Mouse (Mus musculus): Measurements from ENCODE around the gene Slc2a1. TPM values are rescaled to one million over a fixed set of nuclear protein-coding genes. Genes with fewer than 3 reads are reported as not detected.

The Slc2a1 gene
- polyA plus RNA-seq, 1 experiment from 2014 or later: 74.1 TPM

DNA sequence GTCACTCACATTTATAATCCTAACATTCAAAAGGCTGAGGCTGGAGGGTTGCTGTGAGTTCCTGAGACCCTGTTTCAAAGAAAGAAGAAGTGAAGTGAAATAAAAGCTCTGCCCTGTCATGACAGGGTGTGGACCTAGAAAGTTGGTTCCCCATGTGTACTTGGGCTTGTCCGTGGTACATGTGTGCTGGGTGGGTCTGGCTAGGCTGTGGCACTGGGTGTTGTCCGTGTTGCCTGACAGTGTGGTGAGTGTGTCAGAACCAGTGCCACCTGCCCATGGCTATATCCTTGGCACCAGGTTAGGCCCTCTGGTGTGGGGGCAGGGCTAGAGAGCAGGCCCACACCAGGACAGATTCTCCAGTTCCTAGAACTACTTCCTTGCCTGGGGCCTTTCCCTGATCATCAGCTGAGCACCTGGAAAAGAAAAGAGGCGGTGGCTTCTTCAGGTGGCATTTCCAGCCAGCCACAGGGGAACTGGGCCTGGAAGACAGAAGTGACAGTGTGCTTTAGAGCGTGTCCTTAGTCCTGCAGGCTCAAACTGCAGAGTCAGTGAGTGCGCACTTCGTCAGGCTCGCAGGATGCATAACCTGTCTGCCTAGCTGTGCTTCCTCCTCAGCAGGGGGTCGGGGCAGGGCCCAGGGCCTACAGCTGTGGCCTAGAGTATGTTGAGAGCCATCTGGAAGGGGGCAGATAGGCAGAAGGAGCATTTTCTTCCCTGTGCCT is 22.8 kb downstream of the Slc2a1 start:
- Histone ChIP-seq H3K27ac (ENCODE audit: low read depth, low read length) (no peak overlapping the region), H3K4me1 (ENCODE audit: control insufficient read depth, insufficient read depth, low read length) (no peaks in the 10 kb centered on the region), H3K27me3 (ENCODE audit: control insufficient read depth, insufficient read depth, low read length) (no peaks in the 10 kb centered on the region), H3K9ac (ENCODE audit: low read depth, low read length) (no peak overlapping the region), H3K4me3 (ENCODE audit: low read length) (no peak overlapping the region), H3K9me3 (ENCODE audit: control insufficient read depth, low read length) (no peaks in the 10 kb centered on the region), H3K4me2 (replicated peaks; ENCODE audit: low read depth, low read length) (no peak overlapping the region), H3K36me3 (ENCODE audit: control insufficient read depth, insufficient read depth, low read length) (peaks cover 65% of the 10 kb centered on the region)
- 85% methylated on average over 8 of the region's 8 CpGs for WGBS
- ATAC-seq (ENCODE audit: low FRiP score, low TSS enrichment): no peak

DNA sequence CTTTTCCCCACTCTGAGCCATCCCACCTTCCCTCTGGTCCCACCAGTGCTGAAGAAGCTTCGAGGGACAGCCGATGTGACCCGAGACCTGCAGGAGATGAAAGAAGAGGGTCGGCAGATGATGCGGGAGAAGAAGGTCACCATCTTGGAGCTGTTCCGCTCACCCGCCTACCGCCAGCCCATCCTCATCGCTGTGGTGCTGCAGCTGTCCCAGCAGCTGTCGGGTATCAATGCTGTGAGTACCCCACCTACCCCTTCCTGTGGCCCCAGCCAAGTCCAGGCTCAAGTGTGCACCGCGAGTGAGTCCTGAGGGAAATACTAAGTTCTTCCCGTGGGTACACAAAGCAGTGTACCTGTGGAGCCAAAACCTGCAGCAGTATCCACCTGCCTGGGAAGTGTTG is 24.8 kb downstream of the Slc2a1 start:
- H3K27me3 ChIP-seq (ENCODE audit: control insufficient read depth, insufficient read depth, low read length): no peaks in the 10 kb centered on the region
- H3K9me3 ChIP-seq (ENCODE audit: control insufficient read depth, low read length): no peaks in the 10 kb centered on the region
- no peak for ATAC-seq (ENCODE audit: low FRiP score, low TSS enrichment)
- no peak overlapping the region for H3K4me3 ChIP-seq (ENCODE audit: low read length)
- no peak overlapping the region for H3K4me2 ChIP-seq (replicated peaks; ENCODE audit: low read depth, low read length)
- no peak overlapping the region for H3K9ac ChIP-seq (ENCODE audit: low read depth, low read length)
- 93% methylated on average over 13 of the region's 13 CpGs for WGBS
- no peaks in the 10 kb centered on the region for H3K4me1 ChIP-seq (ENCODE audit: control insufficient read depth, insufficient read depth, low read length)
- no peak overlapping the region for H3K27ac ChIP-seq (ENCODE audit: low read depth, low read length)
- peaks cover 72% of the 10 kb centered on the region for H3K36me3 ChIP-seq (ENCODE audit: control insufficient read depth, insufficient read depth, low read length)

DNA sequence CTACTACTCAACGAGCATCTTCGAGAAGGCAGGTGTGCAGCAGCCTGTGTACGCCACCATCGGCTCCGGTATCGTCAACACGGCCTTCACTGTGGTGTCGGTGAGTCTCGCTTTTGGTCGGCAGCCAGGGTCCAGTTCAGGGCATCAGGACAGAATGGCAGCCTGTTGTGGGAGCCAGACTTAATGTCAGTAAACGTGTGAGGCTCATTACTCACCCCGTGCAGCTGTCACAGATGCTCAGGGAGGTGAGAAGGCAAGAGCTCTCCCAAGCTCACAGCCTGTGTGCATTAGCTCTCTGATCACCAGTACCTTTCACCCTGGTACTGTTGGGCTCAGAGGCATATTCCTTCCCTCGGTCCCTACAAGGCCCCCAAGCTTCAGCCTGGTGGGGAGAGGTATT is 25.3 kb downstream of the Slc2a1 start:
- no peaks in the 10 kb centered on the region for H3K9me3 ChIP-seq (ENCODE audit: control insufficient read depth, low read length)
- H3K9ac ChIP-seq (ENCODE audit: low read depth, low read length): no peak overlapping the region
- peaks cover 67% of the 10 kb centered on the region for H3K36me3 ChIP-seq (ENCODE audit: control insufficient read depth, insufficient read depth, low read length)
- H3K27ac ChIP-seq (ENCODE audit: low read depth, low read length): no peak overlapping the region
- 92% methylated on average over 13 of the region's 13 CpGs for WGBS
- no peaks in the 10 kb centered on the region for H3K27me3 ChIP-seq (ENCODE audit: control insufficient read depth, insufficient read depth, low read length)
- no peaks in the 10 kb centered on the region for H3K4me1 ChIP-seq (ENCODE audit: control insufficient read depth, insufficient read depth, low read length)
- no peak for ATAC-seq (ENCODE audit: low FRiP score, low TSS enrichment)
- H3K4me2 ChIP-seq (replicated peaks; ENCODE audit: low read depth, low read length): no peak overlapping the region
- no peak overlapping the region for H3K4me3 ChIP-seq (ENCODE audit: low read length)

DNA sequence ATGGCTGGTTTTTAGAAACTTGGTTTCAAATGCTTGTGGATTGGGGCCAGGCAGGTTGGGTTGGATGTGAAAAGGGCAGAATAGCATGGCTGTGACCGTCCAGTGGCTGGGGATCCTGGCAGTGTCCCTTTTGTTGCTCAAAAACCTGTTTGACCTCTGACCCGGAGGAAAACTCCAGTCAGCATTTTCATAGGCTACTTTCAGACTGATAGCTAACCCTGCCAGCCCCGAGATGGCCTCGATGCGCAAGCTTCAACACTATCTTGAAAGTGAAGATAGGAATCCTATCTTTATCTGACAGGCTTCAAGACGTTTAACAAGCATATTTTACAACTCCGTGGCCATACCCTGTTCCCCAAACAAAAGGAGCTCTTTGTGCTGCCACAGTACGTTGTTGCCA is 28.8 kb downstream of the Slc2a1 start:
- H3K27me3 ChIP-seq (ENCODE audit: control insufficient read depth, insufficient read depth, low read length): no peaks in the 10 kb centered on the region
- no peak overlapping the region for H3K4me2 ChIP-seq (replicated peaks; ENCODE audit: low read depth, low read length)
- 76% methylated on average over 8 of the region's 8 CpGs for WGBS
- peaks cover 48% of the 10 kb centered on the region for H3K36me3 ChIP-seq (ENCODE audit: control insufficient read depth, insufficient read depth, low read length)
- no peaks in the 10 kb centered on the region for H3K9me3 ChIP-seq (ENCODE audit: control insufficient read depth, low read length)
- no peak overlapping the region for H3K27ac ChIP-seq (ENCODE audit: low read depth, low read length)
- no peaks in the 10 kb centered on the region for H3K4me1 ChIP-seq (ENCODE audit: control insufficient read depth, insufficient read depth, low read length)
- H3K4me3 ChIP-seq (ENCODE audit: low read length): no peak overlapping the region
- H3K9ac ChIP-seq (ENCODE audit: low read depth, low read length): no peak overlapping the region
- ATAC-seq (ENCODE audit: low FRiP score, low TSS enrichment): no peak

DNA sequence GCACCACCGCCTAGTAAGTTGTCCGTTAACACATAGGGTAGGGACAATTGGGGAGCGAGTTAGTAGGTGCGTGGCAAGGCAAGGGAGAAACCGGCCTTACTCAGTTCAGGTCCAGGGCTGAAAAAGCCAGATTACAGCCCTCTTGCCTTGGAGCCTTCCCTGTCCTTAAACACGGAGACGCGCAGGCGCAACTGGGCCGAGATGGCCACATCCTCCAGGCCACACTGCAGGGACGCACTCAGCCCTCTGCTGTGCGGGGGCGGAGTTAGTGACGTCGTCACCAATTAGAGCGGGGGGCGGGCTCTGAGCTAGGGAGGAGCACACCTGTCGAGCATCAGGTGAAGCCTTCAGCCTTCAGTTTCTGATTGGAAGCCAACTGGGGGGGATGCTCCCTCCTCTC is 29.7 kb downstream of the Slc2a1 start:
- ATAC-seq (ENCODE audit: low FRiP score, low TSS enrichment): peak; percentile 88
- no peaks in the 10 kb centered on the region for H3K4me1 ChIP-seq (ENCODE audit: control insufficient read depth, insufficient read depth, low read length)
- H3K27me3 ChIP-seq (ENCODE audit: control insufficient read depth, insufficient read depth, low read length): no peaks in the 10 kb centered on the region
- no peak overlapping the region for H3K27ac ChIP-seq (ENCODE audit: low read depth, low read length)
- H3K9ac ChIP-seq (ENCODE audit: low read depth, low read length): no peak overlapping the region; the same call in 1 of the 2 replicates
- peak overlapping the region; percentile 33 for H3K4me2 ChIP-seq (replicated peaks; ENCODE audit: low read depth, low read length)
- WGBS: 12% methylated on average over 18 of the region's 18 CpGs
- H3K4me3 ChIP-seq (ENCODE audit: low read length): peak overlapping the region; percentile 9; the same call in 1 of the 2 replicates
- peaks cover 39% of the 10 kb centered on the region for H3K36me3 ChIP-seq (ENCODE audit: control insufficient read depth, insufficient read depth, low read length)
- no peaks in the 10 kb centered on the region for H3K9me3 ChIP-seq (ENCODE audit: control insufficient read depth, low read length)

DNA sequence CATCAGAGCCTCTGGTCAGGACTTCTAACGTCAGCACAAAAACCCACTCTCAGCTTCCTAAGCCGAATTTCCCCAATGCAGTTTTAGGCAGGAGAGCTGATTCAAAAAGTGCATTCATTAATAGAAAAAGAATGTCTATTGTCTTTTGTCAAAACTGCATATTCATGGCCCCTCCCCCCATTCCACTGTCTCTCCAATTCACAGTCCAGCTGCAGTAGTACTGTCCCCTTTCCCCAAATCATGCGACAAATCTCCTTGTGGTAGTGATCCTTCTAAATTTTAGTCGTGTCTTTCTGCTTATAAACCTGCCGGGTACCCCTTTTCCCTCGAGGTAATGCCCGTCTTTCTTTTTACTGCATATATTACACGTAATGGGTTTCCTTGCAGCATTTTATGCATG is 30.3 kb downstream of the Slc2a1 start:
- Histone ChIP-seq H3K4me3 (ENCODE audit: low read length) (peak overlapping the region; percentile 9; the same call in 1 of the 2 replicates), H3K27me3 (ENCODE audit: control insufficient read depth, insufficient read depth, low read length) (no peaks in the 10 kb centered on the region), H3K27ac (ENCODE audit: low read depth, low read length) (no peak overlapping the region), H3K9ac (ENCODE audit: low read depth, low read length) (no peak overlapping the region), H3K9me3 (ENCODE audit: control insufficient read depth, low read length) (no peaks in the 10 kb centered on the region), H3K4me1 (ENCODE audit: control insufficient read depth, insufficient read depth, low read length) (no peaks in the 10 kb centered on the region), H3K36me3 (ENCODE audit: control insufficient read depth, insufficient read depth, low read length) (peaks cover 33% of the 10 kb centered on the region), H3K4me2 (replicated peaks; ENCODE audit: low read depth, low read length) (peak overlapping the region; percentile 33)
- 70% methylated on average over 8 of the region's 8 CpGs for WGBS
- ATAC-seq (ENCODE audit: low FRiP score, low TSS enrichment): no peak

DNA sequence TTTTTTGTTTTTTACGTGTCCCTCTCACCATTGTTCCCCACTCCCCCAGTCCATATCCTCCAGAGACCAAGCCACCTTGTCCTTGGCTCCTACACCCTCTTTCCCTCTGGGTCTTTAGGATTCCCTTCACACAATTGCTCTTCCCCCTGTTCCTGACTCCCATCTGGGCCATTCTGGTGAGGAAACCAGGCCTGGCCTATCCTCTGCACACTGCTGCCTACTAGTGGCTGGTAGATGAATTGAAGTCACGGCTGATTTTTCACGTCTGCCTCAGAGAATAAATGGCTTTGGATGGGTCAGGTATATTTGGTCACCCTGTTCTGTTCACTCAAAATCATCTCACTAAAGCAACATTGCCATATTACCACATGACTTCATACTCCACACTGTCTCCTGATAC is 31.6 kb downstream of the Slc2a1 start:
- peaks cover 20% of the 10 kb centered on the region for H3K36me3 ChIP-seq (ENCODE audit: control insufficient read depth, insufficient read depth, low read length)
- 55% methylated on average over 3 of the region's 3 CpGs for WGBS
- no peaks in the 10 kb centered on the region for H3K9me3 ChIP-seq (ENCODE audit: control insufficient read depth, low read length)
- H3K4me2 ChIP-seq (replicated peaks; ENCODE audit: low read depth, low read length): no peak overlapping the region
- no peaks in the 10 kb centered on the region for H3K27me3 ChIP-seq (ENCODE audit: control insufficient read depth, insufficient read depth, low read length)
- no peaks in the 10 kb centered on the region for H3K4me1 ChIP-seq (ENCODE audit: control insufficient read depth, insufficient read depth, low read length)
- H3K27ac ChIP-seq (ENCODE audit: low read depth, low read length): no peak overlapping the region
- ATAC-seq (ENCODE audit: low FRiP score, low TSS enrichment): no peak
- H3K9ac ChIP-seq (ENCODE audit: low read depth, low read length): no peak overlapping the region
- no peak overlapping the region for H3K4me3 ChIP-seq (ENCODE audit: low read length)

DNA sequence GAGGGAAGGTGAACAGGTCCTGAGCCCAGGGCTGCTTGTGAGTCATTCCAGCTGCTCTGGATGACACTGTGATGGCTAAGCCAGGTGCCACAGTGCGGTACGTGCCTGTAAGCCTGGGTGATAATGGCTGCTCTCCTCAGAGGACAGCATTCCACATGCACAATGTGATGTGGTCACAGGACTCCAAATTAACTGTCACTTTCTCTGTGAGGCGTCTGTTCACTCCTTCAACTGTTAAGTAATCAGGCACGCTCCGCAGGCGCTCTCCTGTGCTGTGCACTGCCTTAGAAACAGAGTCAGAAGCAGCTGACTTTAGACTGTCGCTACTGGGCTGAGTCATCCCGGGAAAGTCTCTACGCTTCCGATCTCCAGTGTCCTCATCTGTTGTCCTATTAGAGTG is 32.7 kb downstream of the Slc2a1 start:
- Histone ChIP-seq H3K9ac (ENCODE audit: low read depth, low read length) (no peak overlapping the region), H3K4me2 (replicated peaks; ENCODE audit: low read depth, low read length) (no peak overlapping the region), H3K4me3 (ENCODE audit: low read length) (no peak overlapping the region), H3K9me3 (ENCODE audit: control insufficient read depth, low read length) (no peaks in the 10 kb centered on the region), H3K27me3 (ENCODE audit: control insufficient read depth, insufficient read depth, low read length) (no peaks in the 10 kb centered on the region), H3K27ac (ENCODE audit: low read depth, low read length) (no peak overlapping the region), H3K4me1 (ENCODE audit: control insufficient read depth, insufficient read depth, low read length) (no peaks in the 10 kb centered on the region), H3K36me3 (ENCODE audit: control insufficient read depth, insufficient read depth, low read length) (peaks cover 10% of the 10 kb centered on the region)
- ATAC-seq (ENCODE audit: low FRiP score, low TSS enrichment): no peak; the same call in 1 of the 2 replicates
- WGBS: 69% methylated on average over 10 of the region's 10 CpGs

DNA sequence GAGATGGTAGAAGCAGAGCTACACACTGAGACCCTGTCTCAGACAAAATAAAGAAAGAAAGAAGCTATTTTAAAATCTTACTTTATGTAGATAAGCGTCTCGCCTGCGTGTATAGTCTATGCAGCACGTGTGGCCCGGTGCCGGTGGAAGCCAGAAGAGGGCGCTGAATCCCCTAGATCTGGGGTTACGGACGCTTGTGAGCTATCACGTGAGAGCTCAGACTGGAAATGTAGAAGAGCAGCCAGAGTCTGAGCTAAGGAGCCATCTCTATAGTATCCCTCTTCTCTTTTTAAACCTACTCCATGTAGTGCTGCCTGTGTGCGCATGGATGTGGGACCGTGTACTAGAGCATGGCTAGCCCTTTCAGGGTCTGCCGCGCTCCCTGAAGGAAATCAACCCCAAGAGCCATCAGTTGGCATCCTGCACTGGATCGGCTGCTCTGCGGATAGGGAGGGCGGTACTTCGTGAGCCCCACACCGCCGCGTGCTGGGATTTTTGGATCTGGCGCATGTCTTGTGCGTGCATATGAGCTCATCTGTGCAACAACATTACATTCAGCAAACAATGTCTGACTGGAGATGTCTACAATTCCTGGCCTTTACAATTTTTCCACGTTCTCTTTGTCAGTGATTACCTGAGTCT is 33.8 kb downstream of the Slc2a1 start:
- Histone ChIP-seq H3K9me3 (ENCODE audit: control insufficient read depth, low read length) (no peaks in the 10 kb centered on the region), H3K27me3 (ENCODE audit: control insufficient read depth, insufficient read depth, low read length) (no peaks in the 10 kb centered on the region), H3K9ac (ENCODE audit: low read depth, low read length) (peak overlapping the region; percentile 29; the same call in 1 of the 2 replicates), H3K4me2 (replicated peaks; ENCODE audit: low read depth, low read length) (peak overlapping the region; percentile 43), H3K27ac (ENCODE audit: low read depth, low read length) (no peak overlapping the region), H3K36me3 (ENCODE audit: control insufficient read depth, insufficient read depth, low read length) (no peaks in the 10 kb centered on the region; the same call in 1 of the 2 replicates), H3K4me1 (ENCODE audit: control insufficient read depth, insufficient read depth, low read length) (no peaks in the 10 kb centered on the region), H3K4me3 (ENCODE audit: low read length) (peak overlapping the region; percentile 16; the same call in 1 of the 2 replicates)
- 28% methylated on average over 24 of the region's 24 CpGs for WGBS
- ATAC-seq (ENCODE audit: low FRiP score, low TSS enrichment): peak; percentile 85

All from kidney, embryonic 14.5 days (tissue).